Mouse (Mus musculus) neural tube, embryonic 14.5 days (tissue): ENCODE measurements around the gene Stk11ip. TPM values are rescaled to one million over a fixed set of nuclear protein-coding genes. Genes with fewer than 3 reads are reported as not detected.

Source experiments
- ATAC-seq: fragments of 200-750 bp; cut with Nextera tagmentation; 2 replicates; pipeline ENCODE4 v1.8.0; 2017; ENCODE audit warnings: low read depth, mild to moderate bottlenecking, moderate TSS enrichment, moderate library complexity
- H3K27ac ChIP-seq: fragments of 300-500 bp; sonication (generic); 2 replicates; pipeline ENCODE4 v1.5.1; 2014; ENCODE audit warnings: low read depth, mild to moderate bottlenecking, control low read depth, low read length, moderate library complexity, mixed read lengths
- H3K27me3 ChIP-seq: fragments of 300-500 bp; sonication (generic); 2 replicates; pipeline ENCODE4 v1.6.1; 2014; ENCODE audit warnings: low read length; ENCODE audit not compliant: control insufficient read depth, insufficient read depth
- H3K36me3 ChIP-seq: fragments of 300-500 bp; sonication (generic); 2 replicates; pipeline ENCODE4 v1.6.1; 2014; ENCODE audit warnings: low read length, mixed read lengths; ENCODE audit not compliant: control insufficient read depth, insufficient read depth
- H3K4me1 ChIP-seq: fragments of 300-500 bp; sonication (generic); 2 replicates; pipeline ENCODE4 v1.6.1; 2014; ENCODE audit warnings: low read length; ENCODE audit not compliant: control insufficient read depth, insufficient read depth
- H3K4me2 ChIP-seq: fragments of 300-500 bp; sonication (generic); 2 replicates; pipeline ENCODE4 v1.6.1; 2014; ENCODE audit warnings: mild to moderate bottlenecking, low read depth, low read length, control low read depth
- H3K4me3 ChIP-seq: fragments of 300-500 bp; sonication (generic); 2 replicates; pipeline ENCODE4 v1.5.1; 2014; ENCODE audit warnings: low read depth, low read length, control low read depth, mixed read lengths
- H3K9ac ChIP-seq: fragments of 300-500 bp; sonication (generic); replicated peaks from 2 replicates; pipeline ENCODE4 v1.6.1; 2014; ENCODE audit warnings: low read depth, mild to moderate bottlenecking, control low read depth, low read length, mixed read lengths
- H3K9me3 ChIP-seq: fragments of 300-500 bp; sonication (generic); 2 replicates; pipeline ENCODE4 v1.6.1; 2016; ENCODE audit warnings: low read length; ENCODE audit not compliant: control insufficient read depth
- WGBS: fragments of 180-500 bp; shearing (Covaris S2); extraction: QIAGEN DNeasy Blood & Tissue Kit; methylation state at CpG from one replicate; pipeline ENCODE4 v1.1.7; 2014; 5-methylcytosine and 5-hydroxymethylcytosine counted together
- polyA plus RNA-seq: library from polyadenylated mRNA; unstranded; fragments of >200 nt; fragmentation: Nextera tagmentation; extraction: Ambion mirVana; gene quantifications from 2 replicates; pipeline ENCODE4 v1.2.1, GENCODE M21; 2014

Gene Stk11ip
- polyA plus RNA-seq, 1 experiment from 2014 or later = 16.1 TPM

- no peaks in the 10 kb centered on the region for H3K27me3 ChIP-seq
- H3K27ac ChIP-seq = no peak overlapping the region
- H3K9me3 ChIP-seq = no peaks in the 10 kb centered on the region
- ATAC-seq = no peak
- H3K4me2 ChIP-seq = peak overlapping the region; percentile 83
- WGBS = 96% methylated on average over 13 of the region's 13 CpGs
- H3K36me3 ChIP-seq = peaks cover 21% of the 10 kb centered on the region
- H3K4me3 ChIP-seq = peak overlapping the region; percentile 70; the same call in 1 of the 2 replicates
- H3K9ac ChIP-seq = no peak overlapping the region
- H3K4me1 ChIP-seq = peaks cover 8% of the 10 kb centered on the region
Observed at GRCm38 (mm10) chr1:75547351-75547750, 26.0 kb downstream of the Stk11ip start.

DNA sequence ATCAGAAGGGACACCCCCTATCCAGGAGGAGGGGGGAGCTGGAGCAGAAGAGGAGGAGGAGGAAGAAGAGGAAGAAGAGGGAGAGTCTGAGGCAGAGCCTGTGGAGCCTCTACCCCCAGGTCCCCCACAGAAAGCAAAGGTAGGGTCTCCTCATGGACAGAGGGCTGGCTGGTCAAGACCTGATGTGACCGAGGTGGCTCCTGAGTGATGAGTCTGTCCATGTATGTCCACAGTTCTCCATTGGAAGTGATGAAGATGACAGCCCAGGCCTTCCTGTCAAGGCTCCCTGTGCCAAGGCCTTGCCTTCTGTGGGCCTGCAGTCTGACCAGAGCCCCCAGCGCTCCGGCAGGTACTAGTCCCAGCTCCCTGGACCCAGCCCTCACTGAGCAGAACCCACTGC, 26.8 kb downstream of the Stk11ip start:
- 97% methylated on average over 3 of the region's 3 CpGs for WGBS
- Histone ChIP-seq H3K27ac (no peak overlapping the region), H3K9me3 (no peaks in the 10 kb centered on the region), H3K9ac (no peak overlapping the region), H3K4me2 (no peak overlapping the region), H3K4me3 (no peak overlapping the region), H3K4me1 (peaks cover 8% of the 10 kb centered on the region), H3K36me3 (peaks cover 28% of the 10 kb centered on the region), H3K27me3 (no peaks in the 10 kb centered on the region)
- no peak for ATAC-seq

DNA sequence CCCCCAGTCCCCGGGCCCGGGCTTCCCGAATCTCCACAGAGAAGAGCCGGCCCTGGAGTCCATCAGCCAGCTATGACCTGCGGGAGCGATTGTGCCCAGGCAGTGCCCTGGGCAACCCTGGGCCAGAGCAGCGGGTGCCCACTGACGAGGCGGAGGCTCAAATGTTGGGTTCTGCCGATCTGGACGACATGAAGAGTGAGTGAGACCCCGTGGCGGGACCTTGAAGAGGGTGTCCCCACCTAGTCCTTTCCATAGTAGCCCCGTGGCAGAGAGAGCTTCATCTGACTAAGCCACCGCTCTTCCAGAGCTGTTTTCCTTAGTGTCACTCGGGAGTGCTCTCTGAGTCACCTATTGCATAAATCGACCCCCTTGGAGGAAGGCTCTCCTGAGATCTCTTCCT, 27.5 kb downstream of the Stk11ip start:
- peaks cover 34% of the 10 kb centered on the region for H3K36me3 ChIP-seq

GRCm38 (mm10) chr1:75549289-75550279, 28.3 kb downstream of the Stk11ip start:
- no peak overlapping the region for H3K4me2 ChIP-seq
- 86% methylated on average over 17 of the region's 17 CpGs for WGBS
- H3K9me3 ChIP-seq = no peaks in the 10 kb centered on the region
- peaks cover 8% of the 10 kb centered on the region for H3K4me1 ChIP-seq
- ATAC-seq = no peak
- H3K27ac ChIP-seq = no peak overlapping the region
- H3K36me3 ChIP-seq = peaks cover 34% of the 10 kb centered on the region
- H3K27me3 ChIP-seq = no peaks in the 10 kb centered on the region
- H3K9ac ChIP-seq = no peak overlapping the region
- no peak overlapping the region for H3K4me3 ChIP-seq

More for the DNA sequence above, 27.5 kb downstream of the Stk11ip start:
- no peaks in the 10 kb centered on the region for H3K9me3 ChIP-seq
- H3K9ac ChIP-seq = no peak overlapping the region
- peaks cover 8% of the 10 kb centered on the region for H3K4me1 ChIP-seq
- 92% methylated on average over 17 of the region's 17 CpGs for WGBS
- no peak overlapping the region for H3K4me2 ChIP-seq
- no peak overlapping the region for H3K4me3 ChIP-seq
- no peak overlapping the region for H3K27ac ChIP-seq
- ATAC-seq = no peak
- no peaks in the 10 kb centered on the region for H3K27me3 ChIP-seq

DNA sequence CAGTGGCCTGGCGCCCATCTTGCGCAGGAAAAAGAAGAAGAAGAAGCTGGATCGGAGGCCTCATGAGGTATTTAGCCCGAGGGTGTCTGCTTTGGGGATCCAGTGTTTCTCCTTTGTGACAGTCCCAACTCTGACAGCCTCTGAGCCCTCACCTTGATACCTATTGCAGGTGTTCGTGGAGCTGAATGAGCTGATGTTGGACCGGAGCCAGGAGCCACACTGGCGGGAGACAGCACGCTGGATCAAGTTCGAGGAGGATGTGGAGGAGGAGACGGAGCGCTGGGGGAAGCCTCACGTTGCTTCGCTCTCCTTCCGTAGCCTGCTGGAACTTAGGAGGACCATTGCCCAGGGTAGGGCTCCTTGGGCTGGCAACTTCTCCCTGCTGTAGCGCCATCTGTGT, 29.3 kb downstream of the Stk11ip start:
- H3K27me3 ChIP-seq = no peaks in the 10 kb centered on the region
- H3K9me3 ChIP-seq = no peaks in the 10 kb centered on the region
- no peak overlapping the region for H3K4me3 ChIP-seq
- peaks cover 8% of the 10 kb centered on the region for H3K4me1 ChIP-seq
- WGBS = 87% methylated on average over 15 of the region's 15 CpGs
- H3K9ac ChIP-seq = no peak overlapping the region
- no peak for ATAC-seq
- peaks cover 39% of the 10 kb centered on the region for H3K36me3 ChIP-seq
- no peak overlapping the region for H3K27ac ChIP-seq
- no peak overlapping the region for H3K4me2 ChIP-seq

DNA sequence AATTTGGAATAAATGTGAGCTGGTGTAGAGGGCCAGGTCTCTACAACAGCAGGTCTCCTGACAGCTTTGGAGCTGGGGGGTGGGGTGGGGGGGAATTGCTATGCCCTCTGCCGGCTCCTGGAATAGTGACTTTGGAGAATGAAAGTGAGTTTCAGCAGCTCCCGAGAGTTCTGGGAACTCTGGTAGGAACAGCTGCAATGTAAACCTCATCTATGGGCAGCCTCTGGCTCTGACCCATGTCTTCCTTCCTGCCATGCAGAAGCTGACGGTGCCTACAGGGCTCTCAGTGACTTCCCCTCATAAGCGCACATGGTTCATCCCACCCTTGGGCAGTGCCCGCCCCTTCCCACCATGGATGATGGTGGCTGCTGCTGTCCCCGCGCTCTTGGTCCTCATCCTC, 34.4 kb downstream of the Stk11ip start:
- H3K4me2 ChIP-seq = no peak overlapping the region
- no peak overlapping the region for H3K9ac ChIP-seq
- peaks cover 6% of the 10 kb centered on the region; the same call in 1 of the 2 replicates for H3K4me1 ChIP-seq
- H3K4me3 ChIP-seq = no peak overlapping the region
- H3K27ac ChIP-seq = no peak overlapping the region
- peaks cover 45% of the 10 kb centered on the region for H3K36me3 ChIP-seq
- WGBS = 89% methylated on average over 7 of the region's 7 CpGs
- no peaks in the 10 kb centered on the region for H3K27me3 ChIP-seq
- no peaks in the 10 kb centered on the region for H3K9me3 ChIP-seq
- no peak for ATAC-seq

GRCm38 (mm10) chr1:75556143-75556781, 34.9 kb downstream of the Stk11ip start:
- Histone ChIP-seq H3K9me3 (no peaks in the 10 kb centered on the region), H3K27ac (no peak overlapping the region), H3K4me3 (no peak overlapping the region), H3K36me3 (peaks cover 39% of the 10 kb centered on the region; the same call in 1 of the 2 replicates), H3K27me3 (no peaks in the 10 kb centered on the region), H3K4me2 (no peak overlapping the region), H3K9ac (no peak overlapping the region), H3K4me1 (peaks cover 6% of the 10 kb centered on the region; the same call in 1 of the 2 replicates)
- ATAC-seq = no peak
- WGBS = 91% methylated on average over 9 of the region's 9 CpGs

- Histone ChIP-seq H3K9me3 (no peaks in the 10 kb centered on the region), H3K4me3 (no peak overlapping the region)
- 93% methylated on average over 7 of the region's 7 CpGs for WGBS
Observed at GRCm38 (mm10) chr1:75557041-75557440, 35.7 kb downstream of the Stk11ip start.

More at GRCm38 (mm10) chr1:75557041-75557440, 35.7 kb downstream of the Stk11ip start:
- Histone ChIP-seq H3K27me3 (no peaks in the 10 kb centered on the region), H3K27ac (no peak overlapping the region), H3K36me3 (peaks cover 35% of the 10 kb centered on the region; the same call in 1 of the 2 replicates), H3K9ac (no peak overlapping the region), H3K4me1 (peaks cover 6% of the 10 kb centered on the region; the same call in 1 of the 2 replicates), H3K4me2 (no peak overlapping the region)
- no peak for ATAC-seq
